Mouse (Mus musculus) lung, postnatal 0 days (tissue): ENCODE results near the gene Cstad. TPM values are rescaled to one million over a fixed set of nuclear protein-coding genes. Genes with fewer than 3 reads are reported as not detected.

Experiments used
- ATAC-seq: fragments of 200-750 bp; cut with Nextera tagmentation; 2 replicates; pipeline ENCODE4 v1.8.0; 2017; ENCODE audit warnings: moderate library complexity
- DNase-seq: peaks from one replicate; pipeline ENCODE4 v3.0.0-alpha.2; 2016; ENCODE audit warnings: low spot score
- H3K27ac ChIP-seq: fragments of 300-500 bp; sonication (generic); 2 replicates; pipeline ENCODE4 v1.5.1; 2014; ENCODE audit warnings: antibody characterized with exemption, mild to moderate bottlenecking, low read length, mixed read lengths
- H3K27me3 ChIP-seq: fragments of 300-500 bp; sonication (generic); replicated peaks from 2 replicates; pipeline ENCODE4 v1.6.1; 2014; ENCODE audit warnings: low read length, mixed read lengths; ENCODE audit not compliant: insufficient read depth
- H3K36me3 ChIP-seq: fragments of 300-500 bp; sonication (generic); 2 replicates; pipeline ENCODE4 v1.6.1; 2014; ENCODE audit warnings: low read length, mixed read lengths; ENCODE audit not compliant: insufficient read depth
- H3K4me1 ChIP-seq: fragments of 300-500 bp; sonication (generic); 2 replicates; pipeline ENCODE4 v1.6.1; 2014; ENCODE audit warnings: antibody characterized with exemption, low read depth, low read length, mixed read lengths; ENCODE audit not compliant: insufficient read depth
- H3K4me2 ChIP-seq: fragments of 300-500 bp; sonication (generic); replicated peaks from 2 replicates; pipeline ENCODE4 v1.6.1; 2014; ENCODE audit warnings: low read depth, mild to moderate bottlenecking, low read length, moderate library complexity, mixed read lengths
- H3K4me3 ChIP-seq: fragments of 300-500 bp; sonication (generic); 2 replicates; pipeline ENCODE4 v1.5.1; 2014; ENCODE audit warnings: low read depth, low read length
- H3K9ac ChIP-seq: fragments of 300-500 bp; sonication (generic); replicated peaks from 2 replicates; pipeline ENCODE4 v1.6.1; 2014; ENCODE audit warnings: low read depth, mild to moderate bottlenecking
- H3K9me3 ChIP-seq: fragments of 300-500 bp; sonication (generic); 2 replicates; pipeline ENCODE4 v1.6.1; 2016; ENCODE audit warnings: low read length, mixed read lengths
- CTCF ChIP-seq: IDR thresholded peaks from 2 replicates; pipeline ENCODE4 v1.5.1; 2016; ENCODE audit warnings: antibody characterized with exemption, mild to moderate bottlenecking
- EP300 ChIP-seq: IDR thresholded peaks from 2 replicates; pipeline ENCODE4 v1.6.1; 2016; ENCODE audit warnings: antibody characterized with exemption, mild to moderate bottlenecking, control low read depth
- WGBS: fragments of 180-500 bp; shearing (Covaris S2); extraction: QIAGEN DNeasy Blood & Tissue Kit; methylation state at CpG from one replicate; pipeline ENCODE4 v1.1.7; 2014; 5-methylcytosine and 5-hydroxymethylcytosine counted together
- polyA plus RNA-seq: library from polyadenylated mRNA; unstranded; fragments of >200 nt; fragmentation: Nextera tagmentation; extraction: Ambion mirVana; gene quantifications from 2 replicates; pipeline ENCODE4 v1.2.1, GENCODE M21; 2015

Gene Cstad
- polyA plus RNA-seq, 1 experiment from 2014 or later: 2.3 TPM

DNA sequence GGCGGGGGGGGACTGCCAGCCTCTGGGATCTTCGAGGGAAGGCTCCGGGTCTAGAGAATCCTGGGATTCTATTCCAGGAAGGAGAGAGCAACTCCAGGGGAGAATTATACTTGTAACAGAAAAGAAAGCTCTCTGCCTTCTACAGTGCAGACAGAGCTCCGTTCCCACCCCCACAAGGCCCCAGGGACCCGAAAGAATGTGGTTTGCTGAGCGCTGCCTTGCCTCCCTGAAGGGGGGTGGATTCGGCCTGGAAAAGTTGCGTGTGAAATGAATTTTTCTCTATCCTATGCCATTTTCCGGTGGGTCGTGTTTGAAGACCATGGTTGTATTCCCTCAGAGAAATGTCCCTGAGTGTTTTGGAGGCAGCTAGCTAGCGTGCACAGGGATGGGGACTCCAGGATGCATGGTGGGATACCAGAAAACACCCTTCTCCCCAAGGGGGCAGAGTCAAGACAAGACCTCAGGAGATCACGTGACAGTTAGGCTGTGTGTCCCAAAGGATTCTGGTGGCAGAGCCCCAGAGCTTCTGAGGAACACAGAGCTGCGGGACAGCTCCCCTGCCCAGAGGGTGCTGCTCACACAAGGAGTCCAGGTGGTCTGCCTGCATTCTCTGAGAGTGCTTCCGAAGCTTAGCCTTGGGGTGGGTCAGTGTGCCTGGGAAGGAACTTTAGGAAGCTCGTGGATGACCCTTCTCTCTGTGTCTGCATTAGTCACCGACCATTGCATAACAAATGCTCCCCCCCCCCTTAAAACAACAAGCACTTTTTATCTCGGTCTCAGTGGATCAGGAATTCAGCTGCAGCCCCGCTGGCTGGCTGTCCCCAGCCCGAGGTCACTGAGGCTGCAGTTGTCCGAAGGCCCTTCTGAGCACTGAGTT lies 6.4 kb downstream of the Cstad start:
- peak; percentile 49 for ATAC-seq
- H3K4me1 ChIP-seq: peaks cover 20% of the 10 kb centered on the region
- TF ChIP-seq EP300 (no peak), CTCF (peak; percentile 25)

DNA sequence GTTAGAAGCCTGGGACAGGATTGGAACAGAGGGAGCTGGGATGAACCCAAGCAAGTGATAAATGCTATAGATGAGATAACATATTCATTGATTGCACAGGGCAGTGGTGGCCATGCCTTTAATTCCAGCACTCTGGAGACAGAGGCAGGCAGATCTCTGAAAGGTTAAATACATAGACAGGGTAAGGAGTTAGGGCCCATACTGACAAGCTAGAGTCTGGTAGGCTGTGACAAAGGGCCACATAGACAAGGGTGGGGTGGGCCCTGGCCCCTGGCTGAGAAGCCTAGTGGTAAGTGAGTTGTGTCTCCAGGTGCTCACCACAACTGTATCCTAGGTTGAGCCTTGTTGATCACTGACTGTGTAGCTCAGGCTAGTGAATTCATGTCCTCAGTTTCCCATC lies 7.6 kb downstream of the Cstad start:
- TF ChIP-seq CTCF: no peak
- no peak for TF ChIP-seq EP300
- H3K9ac ChIP-seq: no peak overlapping the region
- ATAC-seq (no peak), DNase-seq (no peak)
- H3K4me2 ChIP-seq: no peak overlapping the region
- no peaks in the 10 kb centered on the region for H3K36me3 ChIP-seq
- H3K9me3 ChIP-seq: no peaks in the 10 kb centered on the region
- no peak overlapping the region for H3K27ac ChIP-seq
- H3K27me3 ChIP-seq: no peaks in the 10 kb centered on the region
- no peak overlapping the region for H3K4me3 ChIP-seq
- peaks cover 20% of the 10 kb centered on the region for H3K4me1 ChIP-seq

More for the DNA sequence above, 6.4 kb downstream of the Cstad start:
- Histone ChIP-seq H3K27me3 (no peaks in the 10 kb centered on the region), H3K9ac (no peak overlapping the region), H3K4me3 (no peak overlapping the region), H3K4me2 (peak overlapping the region; percentile 27), H3K9me3 (no peaks in the 10 kb centered on the region), H3K27ac (peak overlapping the region; percentile 83), H3K36me3 (no peaks in the 10 kb centered on the region)
- DNase-seq: peak; percentile 75
- 12% methylated on average over 18 of the region's 20 CpGs for WGBS

DNA sequence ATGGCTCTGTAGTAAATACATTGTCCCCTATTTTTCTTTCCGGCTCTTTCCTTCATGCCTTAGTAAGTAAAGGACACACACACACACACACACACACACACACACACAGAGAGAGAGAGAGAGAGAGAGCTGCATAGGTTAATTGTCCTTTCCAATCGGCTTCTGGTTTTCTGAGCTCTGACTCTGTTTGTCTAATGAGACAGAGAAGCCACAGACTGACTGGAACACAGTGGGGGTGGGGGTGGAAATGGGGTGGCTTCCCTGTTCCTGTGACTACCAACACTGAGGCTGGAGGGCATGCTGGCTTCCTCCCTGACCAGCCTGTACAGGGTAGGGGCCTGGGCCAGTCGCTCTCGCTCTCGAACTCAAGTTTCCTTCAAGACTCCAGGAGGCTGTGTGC lies 8.9 kb downstream of the Cstad start:
- Histone ChIP-seq H3K4me1 (peaks cover 20% of the 10 kb centered on the region), H3K27ac (no peak overlapping the region), H3K9ac (no peak overlapping the region), H3K36me3 (no peaks in the 10 kb centered on the region), H3K27me3 (no peaks in the 10 kb centered on the region), H3K4me3 (no peak overlapping the region), H3K4me2 (no peak overlapping the region), H3K9me3 (no peaks in the 10 kb centered on the region)
- 78% methylated on average over 5 of the region's 5 CpGs for WGBS
- TF ChIP-seq EP300 (no peak), CTCF (no peak)
- DNase-seq (no peak), ATAC-seq (no peak)

DNA sequence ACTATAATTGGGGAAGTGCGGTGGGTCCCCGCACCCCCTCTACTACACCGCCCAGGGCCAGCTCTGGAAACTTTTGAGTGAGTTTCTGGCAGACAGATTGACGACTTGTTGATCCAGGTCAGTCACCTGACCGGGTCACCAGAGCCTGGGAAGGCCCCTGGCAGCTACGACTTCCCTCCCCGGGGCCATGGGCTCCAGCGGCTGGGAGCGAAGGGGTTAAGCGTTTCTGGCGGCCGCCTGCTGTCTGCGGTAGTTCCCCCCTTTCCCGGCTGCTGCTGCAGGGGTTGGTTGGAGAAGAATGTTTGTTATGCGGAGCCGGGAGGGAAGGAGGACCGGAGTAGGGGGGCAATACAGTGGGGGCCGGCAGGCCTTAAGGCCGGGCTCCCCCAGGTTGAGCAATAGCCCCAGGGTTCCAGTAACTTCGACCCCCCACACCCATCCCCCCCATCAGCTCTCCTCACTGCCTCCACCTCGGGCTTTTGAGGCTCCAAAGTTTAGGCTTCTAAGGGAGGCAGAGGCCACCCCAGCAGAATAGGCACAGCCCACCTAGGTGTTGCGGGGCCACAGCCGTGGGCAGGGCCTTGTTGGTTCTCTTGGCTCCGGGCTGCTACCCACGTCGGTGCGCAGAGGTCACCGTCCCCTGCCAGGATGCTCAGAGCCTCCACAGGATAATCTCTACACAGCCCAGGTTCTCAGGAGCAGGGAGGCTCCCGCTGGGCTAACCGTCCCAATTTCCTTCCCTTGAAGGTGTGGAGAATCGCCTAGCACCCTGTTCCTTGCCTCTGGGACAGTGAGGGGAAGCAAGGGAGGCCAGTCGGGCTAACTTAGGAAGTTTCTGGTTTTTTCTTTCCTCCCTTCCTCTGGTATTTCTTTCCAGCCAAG lies 10.3 kb downstream of the Cstad start:
- no peak overlapping the region for H3K9ac ChIP-seq
- H3K27ac ChIP-seq: 0 out of 2 replicates have a peak overlapping the region, but pooled peaks have one; percentile 26
- DNase-seq: peak; percentile 79
- no peaks in the 10 kb centered on the region for H3K36me3 ChIP-seq
- 6% methylated on average over 29 of the region's 32 CpGs for WGBS
- no peak overlapping the region for H3K4me3 ChIP-seq
- peaks cover 20% of the 10 kb centered on the region for H3K4me1 ChIP-seq
- H3K9me3 ChIP-seq: no peaks in the 10 kb centered on the region
- peak; percentile 43 for ATAC-seq
- TF ChIP-seq EP300 (no peak), CTCF (no peak)
- no peaks in the 10 kb centered on the region for H3K27me3 ChIP-seq
- H3K4me2 ChIP-seq: peak overlapping the region; percentile 40

DNA sequence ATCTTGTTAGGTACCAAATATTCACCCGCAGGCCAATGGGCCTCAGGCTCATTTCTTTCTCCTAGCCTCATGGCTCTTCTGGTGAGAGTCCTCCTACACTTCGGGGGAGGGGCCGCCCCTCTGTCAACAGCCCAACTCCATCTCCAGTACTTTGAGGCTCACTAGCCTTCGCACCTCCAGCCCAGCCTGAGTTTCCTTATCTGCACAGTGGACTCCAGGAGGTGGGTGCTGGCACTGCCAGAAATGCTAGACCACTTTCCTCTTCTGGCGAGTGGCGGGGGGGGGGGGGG lies 10.9 kb downstream of the Cstad start:
- Histone ChIP-seq H3K4me3 (no peak overlapping the region), H3K9me3 (no peaks in the 10 kb centered on the region), H3K4me1 (peaks cover 20% of the 10 kb centered on the region), H3K27me3 (no peaks in the 10 kb centered on the region), H3K4me2 (no peak overlapping the region), H3K27ac (0 out of 2 replicates have a peak overlapping the region, but pooled peaks have one; percentile 26), H3K9ac (no peak overlapping the region), H3K36me3 (no peaks in the 10 kb centered on the region)
- no peak for DNase-seq
- TF ChIP-seq EP300: no peak
- no peak for TF ChIP-seq CTCF
- ATAC-seq: no peak
- 8% methylated on average over 4 of the region's 6 CpGs for WGBS

DNA sequence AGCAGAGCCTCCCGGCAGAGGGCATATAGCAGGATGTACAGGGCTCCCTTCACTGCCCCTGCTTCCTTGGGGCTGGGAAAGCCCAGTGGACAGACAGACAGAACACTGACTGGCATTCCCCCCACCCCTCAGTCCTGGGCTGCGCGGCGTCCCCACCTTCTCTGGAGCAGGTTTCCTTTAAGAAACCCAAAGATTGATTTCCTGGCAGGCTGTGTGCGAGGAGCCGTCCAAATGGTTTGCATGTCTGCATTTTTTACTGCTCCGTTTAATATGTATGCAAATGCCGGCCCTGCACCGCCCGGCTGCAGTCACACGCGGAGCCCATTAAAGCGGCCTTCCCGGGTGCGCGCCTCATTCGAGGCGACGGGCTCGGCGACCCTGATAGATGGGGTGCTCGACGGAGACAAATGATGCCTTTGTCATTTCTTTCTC lies 11.8 kb downstream of the Cstad start:
- TF ChIP-seq EP300 (no peak), CTCF (no peak)
- H3K9ac ChIP-seq: no peak overlapping the region
- H3K4me2 ChIP-seq: no peak overlapping the region
- DNase-seq: no peak
- peaks cover 15% of the 10 kb centered on the region for H3K4me1 ChIP-seq
- no peaks in the 10 kb centered on the region for H3K9me3 ChIP-seq
- H3K27me3 ChIP-seq: no peaks in the 10 kb centered on the region
- WGBS: 29% methylated on average over 23 of the region's 23 CpGs
- no peak overlapping the region for H3K4me3 ChIP-seq
- H3K27ac ChIP-seq: no peak overlapping the region
- ATAC-seq: no peak
- H3K36me3 ChIP-seq: no peaks in the 10 kb centered on the region
